ENCODE assay signal across 23 mouse cellular contexts in the genomic region with DNA sequence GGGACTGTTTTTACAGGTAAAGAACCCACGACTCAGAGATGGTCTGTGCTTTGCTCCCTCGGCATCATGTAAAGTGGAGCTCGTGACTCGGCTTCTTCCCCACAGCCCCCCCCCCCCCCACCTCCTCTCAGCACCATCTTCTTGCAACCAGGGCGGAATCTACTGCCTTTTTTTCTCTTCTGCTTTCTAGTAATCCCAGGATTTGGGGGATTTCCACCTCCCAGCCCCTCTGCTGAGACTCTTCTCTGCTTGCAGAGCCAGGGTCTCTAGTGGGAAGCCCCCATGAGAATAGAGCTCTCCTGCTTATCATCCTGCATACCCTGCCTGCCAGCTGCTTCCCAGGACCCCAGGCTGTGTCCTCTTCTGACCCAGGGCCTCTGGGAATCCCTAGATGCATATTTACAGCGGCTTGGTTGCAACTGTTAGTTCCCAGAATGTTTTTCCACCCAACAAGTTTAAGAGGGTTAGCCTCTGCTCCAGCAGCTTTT. TPM values are rescaled to one million over a fixed set of nuclear protein-coding genes. Genes with fewer than 3 reads are reported as not detected.
DNase-seq lines count a peak whose midpoint lies in the region; ATAC-seq and TF ChIP-seq lines count a peak whose summit lies in the region.
"Had no signal": no experiment of that assay in that cellular context is flagged by ENCODE, and none has a peak within 500 bp of the region (broad histone marks: within the 10 kb centered on the region; RNA-seq: fewer than 3 reads in every experiment).

No protein-coding gene starts in this region.

- intact Hi-C loops in gastrocnemius, adult 2 months (cut with DNase I), result no loop called here
- intact Hi-C loops in gastrocnemius, postnatal 14 days (cut with DNase I; ENCODE audit: low total_unique reads), result no loop called here

- TF ChIP-seq CTCF in gastrocnemius, adult 2 months (IDR thresholded peaks at IDR 0.05), result no peak

- DNase-seq in gastrocnemius, adult 2 months, result no peak
- no peak for DNase-seq in gastrocnemius, postnatal 14 days
- DNase-seq in heart, adult 18-20 months, result no peak
- DNase-seq in midbrain, embryonic 11.5 days (ENCODE audit: low spot score, missing footprints), result peak; percentile 56
- DNase-seq in midbrain, embryonic 10.5 days (ENCODE audit: low spot score), result no peak
- DNase-seq in lung, adult 18-20 months, result no peak
- DNase-seq: adrenal gland, postnatal 25 days; cerebellum, adult 8-10 months; gastrocnemius, postnatal 10 days; kidney, adult 2 months; layer of hippocampus, adult 9-11 months; left cerebral cortex, postnatal 4 days; lung, postnatal 36 days; right cerebral cortex, postnatal 14 days; thymus, adult 2 months; thymus, postnatal 4 days had no signal

- H3K4me2 ChIP-seq in heart, embryonic 13.5 days, result no peak overlapping the region
- H3K4me2 ChIP-seq in midbrain, embryonic 11.5 days, result no peak overlapping the region
- H3K4me2 ChIP-seq: forebrain, embryonic 15.5 days; hindbrain, embryonic 15.5 days; limb, embryonic 15.5 days; lung, embryonic 15.5 days had no signal

- no peaks in the 10 kb centered on the region for H3K27me3 ChIP-seq in heart, embryonic 13.5 days (replicated peaks)
- H3K27me3 ChIP-seq in midbrain, embryonic 11.5 days (ENCODE audit: control insufficient read depth, insufficient read depth, low read length), result no peaks in the 10 kb centered on the region
- no peaks in the 10 kb centered on the region for H3K27me3 ChIP-seq in midbrain, embryonic 10.5 days (ENCODE audit: low read depth, poor library complexity, severe bottlenecking)
- H3K27me3 ChIP-seq: forebrain, embryonic 15.5 days; hindbrain, embryonic 15.5 days; limb, embryonic 15.5 days; lung, embryonic 15.5 days had no signal

- no peak overlapping the region for H3K4me3 ChIP-seq in gastrocnemius, adult 2 months
- no peak overlapping the region for H3K4me3 ChIP-seq in heart, embryonic 13.5 days
- H3K4me3 ChIP-seq in midbrain, embryonic 11.5 days (ENCODE audit: low read depth, low read length), result no peak overlapping the region
- H3K4me3 ChIP-seq in midbrain, embryonic 10.5 days, result no peak overlapping the region
- H3K4me3 ChIP-seq: forebrain, embryonic 15.5 days; hindbrain, embryonic 15.5 days; limb, embryonic 15.5 days; lung, embryonic 15.5 days had no signal

- H3K9me3 ChIP-seq in heart, embryonic 13.5 days, result no peaks in the 10 kb centered on the region
- no peaks in the 10 kb centered on the region for H3K9me3 ChIP-seq in midbrain, embryonic 11.5 days (ENCODE audit: control insufficient read depth, low read length)
- no peaks in the 10 kb centered on the region for H3K9me3 ChIP-seq in midbrain, embryonic 10.5 days (replicated peaks)
- H3K9me3 ChIP-seq: forebrain, embryonic 15.5 days; hindbrain, embryonic 15.5 days; limb, embryonic 15.5 days; lung, embryonic 15.5 days had no signal

- H3K27ac ChIP-seq in gastrocnemius, adult 2 months, result peak overlapping the region; percentile 35
- H3K27ac ChIP-seq in heart, embryonic 13.5 days (replicated peaks), result peak overlapping the region; percentile 61
- H3K27ac ChIP-seq in midbrain, embryonic 11.5 days (ENCODE audit: low read depth, low read length), result no peak overlapping the region
- H3K27ac ChIP-seq in midbrain, embryonic 10.5 days (replicated peaks), result no peak overlapping the region
- H3K27ac ChIP-seq: forebrain, embryonic 15.5 days; hindbrain, embryonic 15.5 days; kidney, postnatal 0 days; limb, embryonic 15.5 days; lung, embryonic 15.5 days; stomach, postnatal 0 days had no signal

- no peak overlapping the region for H3K9ac ChIP-seq in heart, embryonic 13.5 days
- H3K9ac ChIP-seq in midbrain, embryonic 11.5 days (ENCODE audit: low read length), result no peak overlapping the region
- H3K9ac ChIP-seq: forebrain, embryonic 15.5 days; hindbrain, embryonic 15.5 days; limb, embryonic 15.5 days; lung, embryonic 15.5 days had no signal

- no peak for ATAC-seq in heart, embryonic 13.5 days (ENCODE audit: extremely low read depth, insufficient number of reproducible peaks, low FRiP score, low TSS enrichment)
- ATAC-seq in midbrain, embryonic 11.5 days (ENCODE audit: low FRiP score), result no peak
- ATAC-seq: forebrain, embryonic 15.5 days had no signal

- H3K36me3 ChIP-seq in heart, embryonic 13.5 days, result peaks cover 24% of the 10 kb centered on the region
- H3K36me3 ChIP-seq in midbrain, embryonic 11.5 days (ENCODE audit: control insufficient read depth, insufficient read depth, low read length), result no peaks in the 10 kb centered on the region
- H3K36me3 ChIP-seq in midbrain, embryonic 10.5 days, result peaks cover 44% of the 10 kb centered on the region
- H3K36me3 ChIP-seq: forebrain, embryonic 15.5 days; hindbrain, embryonic 15.5 days; lung, embryonic 15.5 days had no signal

- WGBS in heart, embryonic 13.5 days, result 48% methylated on average over 6 of the region's 6 CpGs
- 78% methylated on average over 6 of the region's 6 CpGs for WGBS in midbrain, embryonic 11.5 days
- 79% methylated on average over 5 of the region's 6 CpGs for WGBS in midbrain, embryonic 10.5 days

- H3K4me1 ChIP-seq in heart, embryonic 13.5 days, result peaks cover 76% of the 10 kb centered on the region
- H3K4me1 ChIP-seq in midbrain, embryonic 11.5 days (ENCODE audit: control insufficient read depth, insufficient read depth, low read length), result no peaks in the 10 kb centered on the region
- peaks cover 8% of the 10 kb centered on the region; the same call in 1 of the 2 replicates for H3K4me1 ChIP-seq in midbrain, embryonic 10.5 days
- H3K4me1 ChIP-seq: forebrain, embryonic 15.5 days; hindbrain, embryonic 15.5 days had no signal

RNA-seq across cellular contexts. Expression of a gene that starts 41.2 kb away (rescaled TPM):
- under 1 TPM; 0.38 to 0.39 TPM for total RNA-seq in gastrocnemius, adult 2 months (2021)
- total RNA-seq in gastrocnemius, postnatal 14 days (2021), result 1 to 10 TPM in 1 of 2 experiments, under 1 TPM in 1; 0.91 to 1.5 TPM
- polyA plus RNA-seq in heart, embryonic 13.5 days (2015; fragmentation: Nextera tagmentation; extraction: Ambion mirVana), result 3.6 and 3.7 TPM in 2 replicates
- 1 to 10 TPM; 1.1 to 1.3 TPM for total RNA-seq in heart, adult 18-20 months (2021)
- 5.6 and 6.1 TPM in 2 replicates for polyA plus RNA-seq in midbrain, embryonic 11.5 days (2014; fragmentation: Nextera tagmentation; extraction: Ambion mirVana)
- polyA plus RNA-seq in midbrain, embryonic 10.5 days (2016; fragmentation: Nextera tagmentation; extraction: Ambion mirVana), result 9.1 and 10.0 TPM in 2 replicates

RNA-seq across cellular contexts. Expression of a gene that starts 50.6 kb away (rescaled TPM):
- 100 to 1,000 TPM in 1 of 2 experiments, 10 to 100 TPM in 1; 93.9 to 125 TPM for total RNA-seq in gastrocnemius, adult 2 months (2021)
- 10 to 100 TPM; 78.2 to 85.3 TPM for total RNA-seq in gastrocnemius, postnatal 14 days (2021)
- 233 and 270 TPM in 2 replicates for polyA plus RNA-seq in heart, embryonic 13.5 days (2015; fragmentation: Nextera tagmentation; extraction: Ambion mirVana)
- total RNA-seq in heart, adult 18-20 months (2021), result 100 to 1,000 TPM; 219 to 232 TPM
- 153 and 162 TPM in 2 replicates for polyA plus RNA-seq in midbrain, embryonic 11.5 days (2014; fragmentation: Nextera tagmentation; extraction: Ambion mirVana)
- polyA plus RNA-seq in midbrain, embryonic 10.5 days (2016; fragmentation: Nextera tagmentation; extraction: Ambion mirVana), result 163 and 190 TPM in 2 replicates

Comparison
In these comparisons a context has a peak if more than half of its experiments do, and no peak if none do; other contexts are left out.
1. H3K27ac ChIP-seq: peak in gastrocnemius, adult 2 months (single experiment) and heart, embryonic 13.5 days (single experiment); none in midbrain, embryonic 11.5 days (single experiment) and midbrain, embryonic 10.5 days (single experiment).